Mouse (Mus musculus) 3134 (cell line): ENCODE data around the gene Gm15127.
"Not testable (repeated sequence)": the region's sequence is repeated elsewhere in the genome, so short reads cannot be mapped to it uniquely, and the experiment has no call there.

Experiments
- DNase-seq: peaks from one replicate; pipeline ENCODE4 v3.0.0-alpha.2; 2011; ENCODE audit warnings: low spot score; ENCODE audit not compliant: insufficient read length; ENCODE audit errors: extremely low read depth

Gene Gm15127

GRCm38 (mm10) chrX:148663298-148663697, at the start of gene Gm15127:
TSS of gene Gm15127 (plus strand) at chrX:148663598.
- DNase-seq, result not testable (repeated sequence)

DNA sequence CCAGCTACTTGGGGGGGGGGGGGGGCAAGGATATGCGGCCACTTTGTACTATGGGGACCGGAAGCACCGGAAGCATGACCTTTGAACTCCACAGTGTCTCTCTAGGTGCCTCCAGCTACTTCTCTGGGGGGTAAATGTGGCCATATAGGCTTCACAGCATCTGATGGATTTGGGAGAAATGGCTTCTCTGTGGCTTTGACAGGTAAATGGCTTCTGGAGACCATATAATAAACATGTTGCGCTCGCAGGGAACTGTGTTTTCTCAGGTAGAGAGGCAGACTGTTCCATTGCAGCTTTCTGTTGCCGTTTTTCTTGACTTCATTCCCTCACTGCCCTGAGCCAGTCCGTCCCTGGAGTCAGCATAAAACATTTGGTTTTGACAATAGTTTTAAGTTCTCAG, 48.3 kb upstream of the Gm15127 start, which contains the start of gene Gm8334:
Gene Gm8334, minus strand, starts transcription at position 101 of the 400 bp plus-strand sequence.
- not testable (repeated sequence) for DNase-seq

GRCm38 (mm10) chrX:148676290-148676689, 12.9 kb downstream of the Gm15127 start:
- DNase-seq, result not testable (repeated sequence)
